Mouse (Mus musculus) urinary bladder, postnatal 14 days (tissue): ENCODE measurements around the gene Adam11.

Source experiments
- DNase-seq: peaks from one replicate; pipeline ENCODE4 v3.0.0; 2021; ENCODE audit warnings: low spot score

Gene Adam11

DNA sequence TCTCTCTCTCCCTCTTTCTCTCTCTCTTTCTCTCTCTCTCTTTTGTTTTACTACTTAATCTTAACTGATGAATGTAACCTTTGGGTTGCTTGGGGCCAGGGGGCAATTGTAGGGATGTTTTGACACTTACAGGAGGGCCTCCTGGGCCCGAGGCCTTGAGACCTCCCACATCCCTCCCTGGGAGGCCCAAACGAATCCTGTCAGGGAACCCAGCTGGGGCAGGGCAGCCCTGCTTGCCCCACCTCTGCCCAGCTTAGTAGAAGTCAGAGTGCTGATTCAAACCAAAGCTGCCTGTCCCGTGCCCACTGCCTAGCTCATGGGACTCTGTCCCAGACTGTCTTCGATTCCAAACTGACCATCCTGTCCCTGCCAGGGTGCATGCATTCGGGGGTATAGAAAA lies 17.4 kb downstream of the Adam11 start:
- no peak for DNase-seq

GRCm38 (mm10) chr11:102779081-102779638 lies 17.9 kb downstream of the Adam11 start:
- no peak for DNase-seq

DNA sequence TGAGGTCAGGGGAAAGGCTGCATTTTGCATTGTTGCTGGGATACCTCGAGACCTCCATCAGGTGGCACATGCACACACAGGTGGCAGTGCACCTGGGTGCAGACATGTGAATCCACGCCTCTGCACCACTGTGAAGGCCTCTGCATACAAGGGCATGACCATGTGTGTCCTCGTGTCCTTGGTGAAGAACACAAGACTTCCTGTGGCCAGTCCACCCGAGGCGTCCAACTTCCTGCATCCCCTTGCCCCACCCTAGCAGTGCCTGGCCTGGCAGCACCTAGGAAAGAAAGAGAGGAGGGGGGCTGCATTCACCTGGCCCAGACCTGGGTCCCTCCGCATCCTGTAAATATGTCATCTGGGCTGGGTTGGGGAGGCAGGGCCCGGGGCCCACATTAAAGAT lies 18.6 kb downstream of the Adam11 start:
- DNase-seq, result no peak

- no peak for DNase-seq
These were observed 19.2 kb downstream of the Adam11 start for GRCm38 (mm10) chr11:102780271-102780985.

DNA sequence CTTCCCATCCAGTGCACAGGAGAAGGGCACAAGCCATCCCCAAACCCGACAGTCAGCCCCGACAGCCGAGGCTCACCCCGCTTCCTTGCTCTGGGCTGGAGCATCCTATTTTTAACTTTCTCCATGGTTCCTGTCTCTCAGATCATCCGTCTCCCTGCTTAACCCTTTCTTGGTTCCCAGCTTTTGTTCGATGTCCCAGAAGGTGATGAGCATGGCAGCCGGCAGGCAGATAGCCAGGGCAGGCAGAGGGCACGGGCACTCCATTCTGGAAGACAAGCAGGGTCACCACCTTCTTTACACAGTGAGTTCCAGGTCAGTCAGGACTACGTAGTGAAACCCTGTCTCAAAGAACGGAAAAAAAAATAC lies 19.7 kb downstream of the Adam11 start:
- DNase-seq, result no peak

DNA sequence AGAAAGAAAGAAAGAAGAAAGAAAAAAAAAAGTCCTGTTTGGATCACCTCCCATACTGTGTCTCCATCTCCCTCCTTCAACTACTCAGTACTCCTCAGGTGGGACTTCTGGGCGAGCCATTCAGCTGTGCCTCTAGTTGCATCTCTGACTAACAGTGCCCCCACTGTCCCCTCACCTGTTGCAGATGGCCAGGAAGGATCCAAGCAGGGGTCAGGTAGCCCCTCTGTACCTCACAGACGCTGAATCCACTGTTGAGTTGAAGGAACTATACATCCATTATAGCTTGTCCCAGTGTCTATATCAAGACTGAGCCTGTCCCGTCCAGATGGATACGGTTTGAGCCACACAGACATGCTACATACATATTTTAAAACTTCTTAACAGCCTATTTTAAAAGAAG lies 20.3 kb downstream of the Adam11 start:
- DNase-seq, result no peak

DNA sequence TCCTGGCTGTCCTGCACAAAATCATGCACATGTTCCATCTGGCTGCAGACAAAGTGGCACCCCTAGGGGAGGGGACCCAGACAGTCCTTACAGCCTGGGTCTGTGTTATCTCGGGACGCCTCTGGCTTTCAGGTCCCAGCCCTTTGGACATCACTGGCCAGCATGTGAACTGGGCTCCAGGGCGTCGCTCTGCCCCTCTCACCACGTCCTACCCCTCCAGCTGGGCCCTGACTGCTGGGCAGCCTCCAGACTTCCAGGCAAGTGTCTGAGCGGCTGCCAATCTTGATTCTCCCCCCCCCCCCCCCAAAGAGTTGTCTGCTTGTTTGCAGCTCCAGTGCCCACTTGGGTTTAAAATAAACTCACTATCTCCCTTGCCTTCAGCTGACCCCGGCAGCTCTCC lies 22.2 kb downstream of the Adam11 start:
- DNase-seq, result no peak

- no peak for DNase-seq
These were observed 26.5 kb downstream of the Adam11 start for GRCm38 (mm10) chr11:102787688-102788177.

DNA sequence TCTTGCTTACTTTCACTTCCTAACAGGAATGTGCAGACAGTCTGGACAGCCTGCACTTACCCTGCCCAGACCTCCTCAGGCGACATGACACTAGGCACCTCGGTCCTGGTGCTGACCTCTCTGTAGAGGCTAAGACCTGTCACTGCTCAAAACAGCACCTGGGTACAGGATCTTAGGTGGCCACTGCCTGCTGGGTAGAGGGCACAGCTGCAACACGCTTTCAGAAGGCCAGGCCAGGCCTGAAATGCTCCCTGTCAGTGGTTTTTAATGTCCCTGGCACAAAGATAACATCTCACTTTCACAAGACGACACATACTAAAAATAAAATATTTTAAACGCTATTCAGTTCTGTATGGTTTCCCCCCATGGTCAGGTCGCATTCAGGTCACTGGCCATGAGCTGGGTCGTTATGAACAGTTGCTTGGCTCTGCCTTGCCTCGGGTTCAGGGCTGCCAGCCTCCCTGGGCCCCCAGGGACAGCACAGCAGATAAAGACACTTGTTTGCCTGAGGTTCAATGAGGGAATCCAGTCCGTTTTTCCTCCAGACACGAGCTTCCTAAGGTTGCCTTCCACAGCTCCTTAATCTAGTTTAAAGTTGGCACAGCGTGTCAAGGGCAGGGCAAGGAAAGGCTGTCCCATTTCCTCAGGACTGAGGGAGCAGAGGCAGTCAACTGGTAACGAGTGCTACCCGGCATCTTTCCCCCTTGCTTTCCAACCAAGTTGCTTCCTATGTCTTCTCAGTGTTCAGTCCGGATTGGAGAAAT lies 30.6 kb downstream of the Adam11 start:
- no peak for DNase-seq

- no peak for DNase-seq
These were observed 32.9 kb downstream of the Adam11 start for GRCm38 (mm10) chr11:102794157-102794556.

- no peak for DNase-seq
These were observed 42.2 kb downstream of the Adam11 start for GRCm38 (mm10) chr11:102803453-102803852.

- no peak for DNase-seq
These were observed 47.0 kb downstream of the Adam11 start for GRCm38 (mm10) chr11:102808246-102808645.

DNA sequence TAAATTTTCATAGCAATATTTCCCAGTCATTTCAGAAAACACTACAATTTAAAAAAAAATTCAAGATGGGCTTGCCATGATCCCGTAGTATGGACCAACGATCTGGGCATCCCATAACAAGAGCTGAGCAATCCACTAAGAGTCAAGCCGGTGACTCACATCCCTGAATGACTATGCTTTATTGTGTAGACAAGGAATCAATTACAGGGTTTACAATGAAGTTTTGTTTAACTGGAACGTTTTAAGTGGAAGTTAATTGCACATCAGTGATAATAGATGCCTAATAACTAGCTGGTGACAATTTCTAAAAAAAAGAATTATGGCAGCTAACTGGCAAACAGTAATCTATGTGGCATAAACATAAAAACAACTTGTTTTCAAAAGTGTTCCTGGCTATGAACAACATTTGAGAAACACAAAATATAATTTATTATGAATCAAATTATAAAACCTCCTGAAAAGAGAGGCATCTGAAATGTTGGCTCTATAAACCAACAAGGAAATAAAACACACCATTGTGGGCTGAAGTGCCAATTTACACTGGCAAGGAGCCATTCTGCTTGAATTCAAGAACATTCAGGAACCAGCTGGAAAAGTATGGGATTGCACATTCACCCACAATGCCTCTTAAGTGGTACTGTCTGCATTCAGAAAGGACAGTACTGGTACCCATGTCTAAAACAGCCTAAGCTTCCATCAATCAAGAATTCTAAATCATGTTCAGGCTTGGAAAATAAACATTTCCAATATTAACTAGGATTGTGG lies 49.7 kb downstream of the Adam11 start:
- no peak for DNase-seq

GRCm38 (mm10) chr11:102814881-102815280 lies 53.6 kb downstream of the Adam11 start:
- no peak for DNase-seq

- DNase-seq, result peak; percentile 18
These were observed 57.1 kb downstream of the Adam11 start for GRCm38 (mm10) chr11:102818121-102819020.

DNA sequence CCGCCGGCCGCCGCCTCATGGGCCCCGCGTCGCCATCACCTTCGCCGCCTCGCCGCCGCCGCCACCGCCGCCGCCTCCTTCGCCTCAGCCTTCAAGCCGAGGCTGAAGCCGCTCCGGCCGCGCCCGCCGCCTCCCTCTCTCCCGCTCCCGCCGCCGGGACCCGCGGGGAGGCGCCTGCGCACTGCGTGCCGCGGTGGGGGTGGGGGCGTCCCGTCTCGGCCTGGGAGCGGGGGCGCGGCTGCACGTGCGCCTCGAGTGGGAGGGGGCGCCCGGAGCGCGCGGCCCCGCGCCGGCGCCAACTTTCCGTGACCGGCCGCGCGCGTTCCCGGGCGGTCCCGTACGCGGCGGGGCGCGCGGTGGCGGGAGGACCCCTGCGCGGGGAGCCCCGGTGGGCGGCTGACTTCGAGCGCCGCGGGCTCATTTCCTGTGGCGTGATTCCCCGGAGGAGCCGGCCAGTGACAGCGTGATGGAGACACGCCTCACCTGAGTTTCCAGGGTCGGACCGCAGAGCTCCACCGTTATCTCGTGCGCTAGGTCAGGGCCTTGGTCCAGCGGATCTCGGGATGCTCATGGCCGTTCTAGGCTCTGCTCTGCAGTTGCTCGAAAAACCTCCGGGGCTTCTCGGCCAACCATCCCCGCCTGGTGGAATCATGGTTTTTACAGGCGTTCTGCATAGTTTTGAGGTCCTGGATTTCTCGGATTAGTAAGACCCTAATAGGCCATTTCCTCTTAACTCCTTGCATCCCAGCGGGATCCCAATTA lies 58.0 kb downstream of the Adam11 start, which contains the start of gene Gjc1:
Gene Gjc1, minus strand, starts transcription at position 680 of the 762 bp plus-strand sequence.
- DNase-seq, result peak; percentile 65

GRCm38 (mm10) chr11:102819783-102820385 lies 58.6 kb downstream of the Adam11 start:
- no peak for DNase-seq

GRCm38 (mm10) chr11:102820432-102820831 lies 59.2 kb downstream of the Adam11 start:
- DNase-seq, result no peak

- no peak for DNase-seq
These were observed 60.0 kb downstream of the Adam11 start for GRCm38 (mm10) chr11:102821231-102821630.

DNA sequence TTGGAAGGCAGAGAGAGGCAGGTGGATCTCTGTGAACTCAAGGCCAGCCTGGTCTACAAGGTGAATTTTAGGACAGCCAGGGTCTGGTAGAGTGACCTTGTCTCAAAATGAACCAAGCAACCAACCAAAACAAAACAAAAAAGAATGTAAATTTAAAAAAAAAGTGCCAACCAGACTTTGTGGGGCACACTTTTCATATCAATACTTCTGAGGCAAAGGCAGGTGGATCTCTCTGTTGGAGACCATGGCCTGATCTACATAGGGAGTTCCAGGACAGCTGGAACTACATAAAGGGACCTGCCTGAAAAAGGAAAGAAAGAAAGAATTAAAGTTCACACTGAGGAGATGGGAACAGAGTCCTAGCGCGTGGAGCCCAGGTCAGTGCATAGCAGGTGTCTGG lies 65.2 kb downstream of the Adam11 start:
- no peak for DNase-seq
